Mouse (Mus musculus): ENCODE measurements around the gene Ptpn3. TPM values are rescaled to one million over a fixed set of nuclear protein-coding genes. Genes with fewer than 3 reads are reported as not detected.

The Ptpn3 gene
- total and polyA plus RNA-seq, 2 experiments from 2014 or later, result 1.2 to 5.7 TPM

- TF ChIP-seq CTCF (IDR thresholded peaks at IDR 0.05; ENCODE audit: low read depth), result no peak
- 91% methylated on average over 12 of the region's 12 CpGs for whole genome bisulfite sequencing
- H3K4me1 ChIP-seq (ENCODE audit: insufficient read depth), result no peaks in the 10 kb centered on the region
- no peak overlapping the region for H3K9ac ChIP-seq
- H3K4me3 ChIP-seq (ENCODE audit: low read depth, low read length), result no peak overlapping the region
- H3K36me3 ChIP-seq (ENCODE audit: insufficient read depth), result no peaks in the 10 kb centered on the region
- no peaks in the 10 kb centered on the region for H3K9me3 ChIP-seq (ENCODE audit: low read length)
- H3K4me2 ChIP-seq (ENCODE audit: low read depth), result no peak overlapping the region
- DNase-seq, result no peak
- H3K27ac ChIP-seq (ENCODE audit: low read depth, low read length), result no peak overlapping the region
- no peaks in the 10 kb centered on the region for H3K27me3 ChIP-seq (ENCODE audit: insufficient read depth, low read length)
- no peak for ATAC-seq
Measured at GRCm38 (mm10) chr4:57333926-57334548, 32.4 kb upstream of the Ptpn3 start.

GRCm38 (mm10) chr4:57332511-57332910, 30.9 kb upstream of the Ptpn3 start:
- no peak for DNase-seq
- 86% methylated on average over 3 of the region's 3 CpGs for WGBS
- no peak overlapping the region for H3K4me2 ChIP-seq (ENCODE audit: low read depth)

GRCm38 (mm10) chr4:57320606-57321327, 19.1 kb upstream of the Ptpn3 start:
- WGBS, result 36% methylated on average over 23 of the region's 23 CpGs
- Histone ChIP-seq H3K27ac (ENCODE audit: low read depth, low read length) (no peak overlapping the region), H3K27me3 (ENCODE audit: insufficient read depth, low read length) (no peaks in the 10 kb centered on the region), H3K4me2 (ENCODE audit: low read depth) (peak overlapping the region; percentile 31), H3K9me3 (ENCODE audit: low read length) (no peaks in the 10 kb centered on the region), H3K36me3 (ENCODE audit: insufficient read depth) (no peaks in the 10 kb centered on the region), H3K9ac (no peak overlapping the region), H3K4me3 (ENCODE audit: low read depth, low read length) (no peak overlapping the region), H3K4me1 (ENCODE audit: insufficient read depth) (no peaks in the 10 kb centered on the region)
- ATAC-seq, result peak; percentile 56
- TF ChIP-seq CTCF (IDR thresholded peaks at IDR 0.05; ENCODE audit: low read depth), result peak; percentile 64
- peak; percentile 70 for DNase-seq

More at GRCm38 (mm10) chr4:57332511-57332910, 30.9 kb upstream of the Ptpn3 start:
- Histone ChIP-seq H3K36me3 (ENCODE audit: insufficient read depth) (no peaks in the 10 kb centered on the region), H3K9me3 (ENCODE audit: low read length) (no peaks in the 10 kb centered on the region), H3K9ac (no peak overlapping the region), H3K27me3 (ENCODE audit: insufficient read depth, low read length) (no peaks in the 10 kb centered on the region), H3K4me3 (ENCODE audit: low read depth, low read length) (no peak overlapping the region), H3K27ac (ENCODE audit: low read depth, low read length) (no peak overlapping the region), H3K4me1 (ENCODE audit: insufficient read depth) (no peaks in the 10 kb centered on the region)
- TF ChIP-seq CTCF (IDR thresholded peaks at IDR 0.05; ENCODE audit: low read depth), result no peak
- no peak for ATAC-seq

- Histone ChIP-seq H3K4me2 (ENCODE audit: low read depth) (no peak overlapping the region), H3K9me3 (ENCODE audit: low read length) (no peaks in the 10 kb centered on the region), H3K27ac (ENCODE audit: low read depth, low read length) (no peak overlapping the region), H3K36me3 (ENCODE audit: insufficient read depth) (no peaks in the 10 kb centered on the region), H3K27me3 (ENCODE audit: insufficient read depth, low read length) (no peaks in the 10 kb centered on the region), H3K4me1 (ENCODE audit: insufficient read depth) (no peaks in the 10 kb centered on the region), H3K9ac (no peak overlapping the region), H3K4me3 (ENCODE audit: low read depth, low read length) (no peak overlapping the region)
- no peak for TF ChIP-seq CTCF (IDR thresholded peaks at IDR 0.05; ENCODE audit: low read depth)
- peak; percentile 25 for DNase-seq
- 25% methylated on average over 10 of the region's 10 CpGs for WGBS
- no peak for ATAC-seq
Measured at GRCm38 (mm10) chr4:57318525-57319212, 17.0 kb upstream of the Ptpn3 start.

GRCm38 (mm10) chr4:57312256-57313166, 10.9 kb upstream of the Ptpn3 start:
- WGBS, result 76% methylated on average over 8 of the region's 8 CpGs
- H3K4me3 ChIP-seq (ENCODE audit: low read depth, low read length), result no peak overlapping the region
- no peaks in the 10 kb centered on the region for H3K27me3 ChIP-seq (ENCODE audit: insufficient read depth, low read length)
- TF ChIP-seq CTCF (IDR thresholded peaks at IDR 0.05; ENCODE audit: low read depth), result no peak
- ATAC-seq (no peak), DNase-seq (no peak)
- H3K9ac ChIP-seq, result no peak overlapping the region
- no peak overlapping the region for H3K27ac ChIP-seq (ENCODE audit: low read depth, low read length)
- no peaks in the 10 kb centered on the region for H3K36me3 ChIP-seq (ENCODE audit: insufficient read depth)
- H3K9me3 ChIP-seq (ENCODE audit: low read length), result no peaks in the 10 kb centered on the region
- no peak overlapping the region for H3K4me2 ChIP-seq (ENCODE audit: low read depth)
- no peaks in the 10 kb centered on the region for H3K4me1 ChIP-seq (ENCODE audit: insufficient read depth)

GRCm38 (mm10) chr4:57311750-57312149, 10.1 kb upstream of the Ptpn3 start:
- Histone ChIP-seq H3K9ac (no peak overlapping the region), H3K27ac (ENCODE audit: low read depth, low read length) (no peak overlapping the region), H3K27me3 (ENCODE audit: insufficient read depth, low read length) (no peaks in the 10 kb centered on the region), H3K4me2 (ENCODE audit: low read depth) (no peak overlapping the region), H3K9me3 (ENCODE audit: low read length) (no peaks in the 10 kb centered on the region), H3K36me3 (ENCODE audit: insufficient read depth) (no peaks in the 10 kb centered on the region), H3K4me3 (ENCODE audit: low read depth, low read length) (no peak overlapping the region), H3K4me1 (ENCODE audit: insufficient read depth) (no peaks in the 10 kb centered on the region)
- WGBS, result 89% methylated on average over 4 of the region's 4 CpGs
- no peak for TF ChIP-seq CTCF (IDR thresholded peaks at IDR 0.05; ENCODE audit: low read depth)
- ATAC-seq (no peak), DNase-seq (no peak)
